Mouse (Mus musculus) monocyte, adult 2 months (primary cell): ENCODE data around the gene Rab43.

ENCODE experiments used
- DNase-seq, 2 experiments: peaks; one replicate each; pipeline ENCODE4 v3.0.0; 2022; ENCODE audit warnings: low spot score in 2 of 2, low read depth in 1 of 2

Gene Rab43

DNA sequence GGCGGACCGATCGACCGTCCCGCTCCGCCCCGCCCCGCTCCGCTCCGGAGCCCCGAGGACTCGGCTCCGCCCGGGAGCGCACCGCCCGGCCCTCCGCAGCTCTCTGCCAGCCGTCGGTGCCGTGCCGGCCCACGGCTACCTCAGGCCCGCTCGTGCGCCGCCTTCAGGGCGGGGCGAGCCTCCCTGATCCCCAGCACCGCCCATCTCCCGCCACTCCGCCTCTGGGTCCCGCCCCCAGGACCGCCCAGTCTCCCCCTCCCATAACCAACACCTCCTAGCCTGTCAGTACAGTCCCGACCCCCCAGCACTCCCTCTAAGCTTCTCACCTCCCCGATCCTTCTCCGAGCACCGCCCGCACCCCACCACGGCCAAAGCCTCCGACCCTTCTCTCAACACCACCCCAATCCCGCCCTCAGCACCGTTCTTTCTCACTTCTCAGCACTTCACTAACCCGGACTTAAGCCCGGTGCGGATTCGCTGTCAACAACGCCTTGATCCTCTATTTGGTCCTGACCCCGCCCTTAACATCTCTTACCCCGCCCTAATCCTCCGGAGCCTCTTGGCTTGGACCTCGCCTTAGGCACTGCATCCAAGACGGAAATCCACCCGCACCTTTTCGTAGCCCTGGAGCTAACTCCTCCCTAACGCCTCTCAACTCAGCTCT lies at the start of gene Rab43:
TSS of gene Rab43 (minus strand) at position 490 of the 664 bp plus-strand sequence.
- peak; percentile 68 to 87 for DNase-seq

DNA sequence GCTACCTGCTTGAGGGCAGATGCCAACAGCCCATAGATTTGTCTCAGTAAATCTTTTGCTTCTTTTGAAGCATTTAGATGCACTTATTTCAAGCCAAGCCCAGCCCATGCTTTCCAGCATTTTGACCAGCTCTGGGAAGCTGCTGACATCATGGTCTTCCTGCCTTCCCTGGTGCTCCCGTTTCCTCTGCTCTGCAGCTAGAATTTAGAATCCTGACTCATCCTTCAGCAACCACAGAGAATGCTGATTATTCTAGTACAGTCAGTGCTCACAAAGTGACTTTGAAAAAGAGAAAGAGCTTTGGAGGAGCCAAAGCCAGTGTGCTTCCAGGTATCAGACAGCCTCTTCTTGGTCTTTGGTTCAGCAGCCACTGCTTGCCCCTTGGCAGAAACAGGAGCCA lies 45.1 kb upstream of the Rab43 start:
- no peak for DNase-seq

DNA sequence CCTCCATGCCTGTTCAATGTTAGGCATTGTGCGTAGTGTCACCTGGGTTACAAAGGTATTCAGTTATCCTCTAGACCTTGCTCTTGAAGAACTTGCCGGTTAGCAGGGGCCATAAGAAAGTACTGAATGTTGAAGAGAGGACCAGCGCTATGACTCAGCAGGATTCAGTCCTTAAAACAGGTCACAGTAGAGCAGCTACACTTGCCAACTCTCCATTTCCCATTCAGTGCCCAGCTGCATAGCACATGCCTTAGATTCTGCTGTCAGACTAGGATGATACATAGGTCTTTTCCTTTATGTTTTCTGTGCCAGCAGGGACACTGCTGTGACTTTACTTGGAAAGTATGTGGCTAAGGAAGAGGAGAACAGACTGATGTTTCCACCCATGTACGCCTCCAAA lies 41.5 kb upstream of the Rab43 start:
- DNase-seq: no peak

DNA sequence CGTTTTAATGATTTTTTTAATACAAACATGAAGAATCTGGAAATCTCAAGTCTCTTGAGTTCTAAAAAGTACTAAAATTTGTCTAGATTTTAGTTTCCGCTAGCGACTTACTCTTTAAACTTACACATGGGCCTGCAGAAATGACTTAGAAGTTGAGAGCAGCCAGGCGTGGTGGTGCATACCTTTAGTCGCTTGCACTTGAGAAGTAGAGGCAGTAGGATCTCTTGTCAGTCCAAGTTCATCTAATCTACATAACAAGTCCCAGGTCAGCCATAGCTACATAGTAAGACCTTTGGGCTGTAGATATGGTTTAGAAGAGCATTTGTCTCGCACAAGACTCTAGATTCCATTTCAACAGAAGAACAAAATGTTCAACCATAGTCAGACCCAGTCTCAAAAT lies 39.9 kb upstream of the Rab43 start:
- DNase-seq: no peak

DNA sequence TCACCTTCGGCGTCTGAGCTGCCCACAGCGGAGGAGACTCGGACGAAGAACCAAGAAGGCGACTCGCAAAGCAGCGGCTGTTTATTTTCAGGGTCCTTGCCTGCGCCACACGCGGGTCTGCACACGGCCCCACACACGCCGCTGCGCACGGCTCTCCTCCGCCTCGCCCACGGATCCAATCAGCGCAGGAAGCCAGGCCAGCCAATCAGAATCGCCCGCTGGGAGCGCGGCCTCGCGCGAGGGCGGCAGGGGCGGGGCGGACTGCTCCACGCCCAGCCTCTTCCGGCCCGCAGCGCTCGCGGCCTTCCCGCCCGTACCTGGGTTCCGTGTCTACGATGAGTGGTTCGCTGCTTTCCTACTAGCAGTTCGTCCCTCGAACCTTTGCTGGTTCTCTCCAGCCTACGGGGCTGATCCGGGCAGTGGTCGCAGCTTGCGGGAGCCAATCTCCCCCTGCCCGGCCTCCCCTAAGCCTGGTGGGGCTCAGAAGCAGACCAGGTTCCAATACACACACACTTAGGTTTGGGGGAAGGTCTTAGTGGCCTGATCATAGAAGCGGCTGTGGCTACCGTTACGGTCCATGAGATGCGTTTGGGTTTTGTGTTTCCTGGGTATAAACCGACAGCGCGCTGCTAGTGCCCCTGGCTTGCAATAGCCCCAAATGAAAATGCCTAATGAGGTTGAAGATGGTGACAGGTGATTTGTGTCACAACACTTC lies 39.1 kb upstream of the Rab43 start, which contains the start of gene Cnbp:
TSS of gene Cnbp (minus strand) at position 207 of the 715 bp plus-strand sequence.
- peak; percentile 80 to 88 for DNase-seq

DNA sequence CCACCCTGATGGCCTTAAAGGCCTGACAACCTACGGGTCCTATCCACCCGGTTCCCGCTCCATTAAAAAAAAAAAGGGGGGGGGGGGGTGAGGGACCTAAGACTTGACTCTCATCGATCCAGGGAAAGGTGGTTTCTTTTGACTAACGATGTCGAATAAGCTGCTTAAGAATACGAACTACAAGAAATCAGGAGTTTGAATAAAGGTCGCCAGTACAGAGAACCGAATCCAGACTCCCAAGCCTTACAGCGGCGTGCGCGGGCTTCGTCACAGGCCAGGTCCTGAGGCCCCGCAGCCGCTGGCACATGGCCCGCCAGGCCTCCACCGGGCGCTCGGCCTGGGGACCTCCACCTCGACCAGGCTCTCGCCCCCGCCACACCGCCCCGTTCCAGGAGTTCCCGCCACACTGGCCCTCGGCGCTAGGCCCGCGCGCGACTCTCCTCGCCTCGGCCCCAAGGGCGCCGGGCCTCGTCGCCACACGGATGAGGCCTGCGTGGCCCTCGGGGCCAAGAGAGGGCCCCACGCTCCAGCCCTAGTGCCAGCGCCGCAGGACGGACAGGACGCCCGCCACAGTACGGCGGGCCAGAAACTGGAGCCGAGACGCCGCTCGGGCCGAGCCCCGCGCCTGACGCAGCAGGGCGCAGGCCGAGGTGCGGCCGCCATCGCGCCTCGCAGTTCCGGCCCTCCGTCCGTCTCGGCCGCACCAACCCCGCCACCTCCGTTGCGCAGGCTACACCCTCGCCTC lies 38.4 kb upstream of the Rab43 start:
- DNase-seq: no peak

DNA sequence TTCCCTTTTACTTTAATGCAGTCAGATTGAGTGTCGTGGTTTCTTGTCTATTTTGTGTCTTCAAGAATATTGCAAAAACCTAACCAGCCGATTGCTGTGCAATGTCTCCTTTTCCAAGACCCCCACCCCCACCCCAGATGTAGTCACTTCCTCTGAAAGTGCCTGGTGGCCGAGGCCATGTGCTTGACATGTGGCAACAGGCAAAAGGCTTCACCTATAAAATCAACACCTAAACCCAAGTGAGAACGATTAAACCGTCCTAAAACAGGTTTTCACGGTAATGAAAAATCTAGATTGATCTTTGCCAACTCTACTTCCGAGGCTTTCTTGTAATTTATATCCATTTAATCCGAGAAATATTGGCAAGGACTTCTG lies 37.8 kb upstream of the Rab43 start:
- DNase-seq: no peak

DNA sequence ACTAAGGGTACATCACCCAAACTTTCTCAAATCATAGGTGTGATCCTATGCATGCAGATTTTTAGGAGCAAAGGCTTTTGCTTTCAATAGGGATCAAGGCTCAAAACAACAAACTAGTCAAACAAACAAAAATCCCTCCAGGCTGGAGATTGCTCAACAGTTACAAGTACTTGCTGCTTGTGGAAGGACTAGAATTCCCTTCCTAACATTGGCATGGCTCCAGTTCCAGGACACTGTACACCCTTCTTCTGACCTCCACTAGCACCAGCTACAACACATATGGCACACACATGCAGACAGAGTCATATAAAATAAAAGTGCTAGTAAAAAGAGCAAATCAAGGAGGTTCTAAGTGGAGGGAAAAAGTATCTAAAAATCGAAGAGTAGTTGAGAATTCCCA lies 34.8 kb upstream of the Rab43 start:
- DNase-seq: no peak

DNA sequence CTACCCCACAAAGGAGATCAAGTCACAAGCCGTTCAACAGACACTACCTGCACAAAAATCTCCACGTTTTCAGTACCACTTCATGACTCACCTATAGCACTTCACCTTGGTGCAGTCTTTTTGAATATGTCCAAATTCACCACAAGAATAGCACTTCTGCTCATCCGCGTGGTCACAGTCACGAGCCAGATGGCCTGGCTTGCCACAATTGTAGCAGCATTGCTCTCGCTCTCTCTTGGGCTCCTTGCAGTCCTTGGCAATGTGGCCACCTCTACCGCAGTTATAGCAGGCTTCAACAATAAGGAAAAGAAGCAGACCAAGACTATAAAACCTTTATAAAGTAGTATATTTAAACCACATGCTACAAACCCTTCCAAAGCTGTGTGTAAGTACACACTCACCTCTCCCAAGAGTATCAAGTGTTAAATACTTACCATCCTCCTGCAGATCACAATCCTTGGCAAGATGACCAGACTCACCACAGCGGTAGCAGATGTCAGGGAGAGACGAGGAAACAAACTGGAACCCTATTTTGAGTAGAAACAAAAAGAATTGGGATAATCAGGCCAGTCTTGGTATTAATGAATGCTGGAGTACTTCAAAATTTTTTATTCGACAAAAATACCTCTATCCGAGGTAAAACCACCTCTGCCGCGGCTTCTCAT lies 33.2 kb upstream of the Rab43 start:
- DNase-seq: no peak

DNA sequence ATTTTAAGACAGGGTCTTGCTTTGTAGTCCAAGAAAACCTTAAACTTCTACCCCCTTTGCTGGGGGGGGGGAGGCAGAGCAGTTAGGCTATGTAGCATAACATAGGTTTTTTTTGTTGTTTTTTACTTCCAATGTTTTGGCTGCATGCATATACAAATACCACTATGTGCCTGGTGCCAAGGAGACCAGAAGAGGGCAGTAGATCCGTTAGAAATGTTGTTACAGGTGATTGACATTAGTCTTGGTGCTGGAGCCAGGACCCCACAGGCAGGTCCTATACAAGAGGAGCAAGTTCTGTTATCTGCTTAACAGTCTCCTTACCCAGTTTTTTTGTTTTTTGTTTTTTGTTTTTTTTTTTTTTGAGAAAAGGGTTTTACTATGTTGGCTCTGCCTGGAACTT lies 30.3 kb upstream of the Rab43 start:
- no peak for DNase-seq

DNA sequence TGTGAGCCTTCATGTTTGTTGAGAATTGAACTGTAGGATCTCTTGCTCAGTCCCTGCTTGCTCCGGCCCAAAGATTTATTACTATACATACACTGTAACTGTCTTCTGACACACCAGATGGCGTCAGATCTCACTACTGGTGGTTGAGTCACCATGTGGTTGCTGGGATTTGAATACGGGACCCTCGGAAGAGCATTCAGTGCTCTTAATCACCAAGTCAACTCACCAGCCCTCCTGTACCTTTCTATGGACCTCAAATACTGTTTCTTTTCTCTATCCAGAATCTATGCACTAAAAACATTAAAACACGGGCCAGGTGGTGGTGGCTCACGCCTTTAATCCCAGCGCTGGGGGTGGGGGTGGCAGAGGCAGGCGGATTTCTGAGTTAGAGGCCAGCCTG lies 29.7 kb upstream of the Rab43 start:
- DNase-seq: no peak

DNA sequence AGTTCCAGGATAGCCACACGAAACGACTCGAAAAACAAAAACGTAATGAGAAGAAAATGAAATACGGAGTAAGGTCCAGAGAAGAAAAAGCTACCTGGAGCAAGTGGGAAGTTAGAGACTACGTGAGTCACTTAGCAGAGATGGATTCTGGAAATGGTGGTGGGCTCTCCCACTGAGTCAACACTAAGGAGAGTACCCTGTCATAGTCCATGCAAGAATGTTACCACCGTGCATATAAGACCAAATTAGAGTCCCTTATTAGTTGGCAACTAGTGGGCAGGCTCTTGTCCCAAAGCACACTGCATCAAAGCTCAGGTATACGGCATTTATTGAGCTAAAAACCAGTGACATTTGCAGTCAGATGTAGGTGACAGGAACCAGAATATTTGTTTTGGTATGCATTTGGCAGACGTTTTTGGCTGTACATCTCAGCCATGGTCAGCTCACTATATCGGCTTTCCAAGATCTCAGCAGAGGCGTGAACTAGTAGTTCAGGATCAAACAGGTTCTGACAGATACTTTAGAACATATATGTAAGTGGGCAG lies 27.9 kb upstream of the Rab43 start:
- no peak for DNase-seq

DNA sequence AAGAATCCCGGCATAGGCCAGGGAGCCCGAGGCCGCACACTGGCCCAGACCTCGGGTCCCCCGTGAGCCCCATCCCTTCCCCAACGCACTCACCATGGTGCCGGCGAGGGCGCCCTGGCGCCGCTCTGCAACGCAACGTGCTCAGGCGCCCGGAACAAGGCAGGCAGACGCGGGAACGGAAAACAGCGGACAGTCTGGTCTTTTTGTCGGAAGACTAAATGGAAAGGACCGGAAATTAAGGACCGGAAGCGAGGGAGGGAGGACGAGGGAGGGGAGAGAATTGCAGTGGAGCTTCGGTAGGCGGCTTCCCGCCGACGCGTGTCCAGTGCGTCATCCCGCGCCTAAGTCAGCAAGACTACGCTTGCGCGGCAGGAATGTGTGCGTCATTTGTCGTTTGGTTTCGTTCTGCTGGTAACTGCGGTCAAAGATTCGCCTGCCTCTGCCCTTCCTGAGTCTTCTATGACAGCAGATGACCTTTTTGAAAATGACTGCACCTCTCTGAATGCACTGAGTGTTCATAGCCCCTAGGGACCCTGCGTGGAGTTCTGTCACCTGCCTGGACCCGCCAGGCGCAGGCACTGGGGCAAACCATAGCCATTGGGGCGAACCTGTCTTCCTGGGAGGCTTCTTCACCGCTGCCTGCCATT lies 26.7 kb upstream of the Rab43 start, which contains the start of gene Isy1:
TSS of gene Isy1 (minus strand) at position 248 of the 647 bp plus-strand sequence.
- DNase-seq: peak; percentile 93 to 96

DNA sequence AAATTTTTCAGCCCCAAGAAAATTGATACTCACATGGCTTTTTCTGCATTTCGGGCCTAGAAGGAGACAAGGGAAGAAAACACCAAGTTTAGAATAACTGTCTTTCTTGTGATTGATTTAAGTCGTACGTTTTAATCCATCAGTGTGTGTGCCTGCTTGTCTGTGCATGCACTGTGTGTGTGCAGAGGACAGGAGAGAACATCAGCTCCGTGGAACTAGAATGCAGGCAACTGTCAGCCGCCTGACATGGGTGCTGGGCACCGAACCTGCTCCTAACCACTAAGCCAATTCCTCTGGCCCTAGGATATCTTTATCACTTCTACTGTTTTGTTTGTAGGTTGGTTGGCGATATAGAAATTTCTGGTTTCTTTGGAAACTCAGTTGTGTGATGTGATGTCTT lies 23.7 kb upstream of the Rab43 start, which contains the start of gene Gm45140:
TSS of gene Gm45140 (minus strand) at position 101 of the 400 bp plus-strand sequence.
- no peak for DNase-seq

DNA sequence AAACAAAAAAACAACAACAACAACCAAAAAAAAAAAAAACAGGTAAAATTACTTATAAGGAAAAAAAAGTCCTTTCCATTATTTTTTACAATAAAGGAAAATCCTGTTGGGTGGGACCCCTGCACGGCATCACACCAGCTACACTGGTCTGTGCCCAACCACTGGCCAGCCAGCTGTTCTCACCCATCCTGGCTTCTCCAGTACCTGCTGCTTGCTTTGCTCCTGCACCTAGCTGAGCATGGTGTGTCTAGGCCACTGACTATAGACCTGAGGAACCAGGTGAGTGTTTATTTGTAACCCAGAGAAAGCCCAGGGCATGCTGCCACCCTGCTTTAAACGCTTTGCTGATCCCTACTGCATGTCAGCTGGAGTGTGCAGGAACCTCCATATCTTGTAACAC lies 8.4 kb upstream of the Rab43 start:
- no peak for DNase-seq

DNA sequence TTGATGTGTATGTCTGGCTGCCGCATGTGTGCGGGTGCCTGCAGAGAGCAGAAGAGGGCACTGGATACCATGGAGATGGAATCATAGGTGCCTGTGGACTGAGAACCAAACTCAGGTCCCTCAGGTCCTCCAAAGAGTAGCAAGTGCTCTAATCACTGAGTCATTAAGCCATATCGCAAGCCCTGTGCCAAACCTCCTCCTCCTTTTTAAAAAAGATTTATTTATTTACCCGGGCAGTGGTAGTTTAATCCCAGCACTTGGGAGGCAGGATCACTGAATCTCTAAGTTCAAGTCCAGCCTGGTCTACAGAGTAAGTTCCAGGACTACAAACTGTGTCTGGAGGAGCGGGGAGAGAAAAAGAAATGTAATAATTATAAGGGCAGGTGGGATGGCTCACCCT lies 2.5 kb upstream of the Rab43 start:
- DNase-seq: no peak

DNA sequence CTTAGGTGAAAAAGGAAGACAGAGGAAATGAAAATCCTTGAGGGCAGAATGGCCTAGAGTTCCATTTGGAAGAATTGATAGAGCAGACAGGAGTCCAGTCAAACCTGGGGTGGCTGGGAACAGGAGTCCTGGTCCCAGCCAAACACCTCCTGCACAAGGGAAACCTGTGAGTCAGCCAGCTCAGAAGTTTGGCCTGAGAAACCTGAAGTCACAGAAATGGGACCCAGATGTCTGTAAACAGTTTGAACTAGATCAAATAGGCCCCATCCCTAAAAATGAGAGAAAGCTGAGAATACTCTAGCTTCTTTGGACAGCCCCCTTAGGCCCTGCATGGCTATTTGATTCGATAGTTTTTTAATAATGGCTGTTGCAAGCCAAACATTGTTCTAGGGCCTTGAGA lies 692 bp upstream of the Rab43 start:
- DNase-seq: no peak

DNA sequence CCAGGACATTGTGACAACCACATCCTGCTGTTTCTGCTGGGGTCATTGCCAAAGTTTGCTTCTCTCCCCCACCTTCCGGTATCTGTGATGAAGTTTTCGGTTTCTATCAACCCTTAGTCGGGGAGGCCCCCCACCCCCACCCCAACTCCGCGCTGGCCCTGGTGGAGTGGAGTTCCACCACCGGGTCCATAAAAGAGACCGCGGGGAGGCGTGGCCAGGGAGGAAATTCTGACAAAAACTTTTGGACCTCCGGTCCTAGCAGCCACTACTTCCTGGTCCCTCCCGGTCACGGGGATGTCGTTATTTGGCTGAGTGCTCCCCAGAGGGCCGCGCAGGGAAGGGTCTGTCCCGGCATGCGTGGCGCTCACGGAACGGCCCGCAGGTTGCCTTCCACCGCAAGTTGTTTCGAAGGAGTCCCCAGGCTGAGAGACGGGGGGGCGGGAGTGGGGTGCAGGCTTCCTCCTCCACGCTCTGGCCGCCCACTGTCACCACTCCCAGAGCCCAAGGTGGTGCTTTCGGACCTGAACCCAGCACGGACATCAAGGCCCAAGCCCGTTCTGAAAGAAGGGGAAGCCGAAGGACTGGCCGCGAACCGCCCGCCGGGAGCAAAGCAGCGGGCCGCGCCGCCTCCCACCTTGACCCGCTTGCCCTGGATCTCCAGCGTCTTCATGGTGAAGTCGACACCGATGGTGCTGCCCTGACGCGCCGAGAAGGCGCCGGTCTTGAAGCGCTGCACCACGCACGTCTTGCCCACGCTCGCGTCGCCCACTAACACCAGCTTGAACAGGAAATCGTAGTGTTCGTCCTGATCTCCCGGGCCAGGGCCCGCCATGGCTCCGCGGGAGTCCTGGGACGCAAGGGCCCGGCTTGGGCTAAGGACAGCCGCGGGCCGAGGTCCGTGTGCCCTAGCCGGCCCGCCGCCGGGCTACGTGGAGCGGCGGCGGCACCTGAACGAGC lies 973 bp downstream of the Rab43 start:
- peak in 1 of 2 experiments; percentile 62 for DNase-seq

DNA sequence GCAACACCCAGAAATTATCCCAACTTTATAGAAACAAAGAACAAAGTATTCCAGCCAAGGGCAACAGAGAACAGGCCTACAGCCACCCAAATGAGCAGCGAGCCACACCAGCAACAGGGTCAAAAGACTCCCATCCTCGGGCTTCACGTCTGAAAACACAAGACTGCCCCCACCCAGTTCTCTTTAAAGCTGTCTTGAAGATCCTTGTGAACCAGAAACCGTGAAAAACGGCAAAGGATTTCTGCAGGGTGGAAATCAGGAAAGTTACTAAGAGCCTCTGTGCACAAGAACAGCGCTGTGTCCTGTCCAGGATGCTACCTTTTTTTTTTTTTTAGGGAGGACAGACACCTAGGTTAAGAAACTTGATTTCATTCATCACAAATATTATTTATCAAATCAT lies 1.7 kb downstream of the Rab43 start:
- DNase-seq: no peak
